Mouse (Mus musculus) macrophage (primary cell): ENCODE data around the gene Creb3l4. TPM values are rescaled to one million over a fixed set of nuclear protein-coding genes. Genes with fewer than 3 reads are reported as not detected.
A peak's percentile ranks its signal among the peaks of the same experiment; 100 is the strongest.
"Not testable (repeated sequence)": the region's sequence is repeated elsewhere in the genome, so short reads cannot be mapped to it uniquely, and the experiment has no call there.

ENCODE experiments used
- H3K27ac ChIP-seq: fragments of 350-480 bp; formaldehyde crosslinking; 2 replicates; pipeline ENCODE4 v1.9.0; 2021
- H3K36me3 ChIP-seq: fragments of 350-480 bp; formaldehyde crosslinking; 2 replicates; pipeline ENCODE4 v1.9.0; 2021; ENCODE audit errors: inconsistent target
- H3K4me3 ChIP-seq: fragments of 350-480 bp; formaldehyde crosslinking; 2 replicates; pipeline ENCODE4 v1.9.0; 2021; ENCODE audit errors: inconsistent target
- H3K79me2 ChIP-seq: fragments of 350-480 bp; formaldehyde crosslinking; 2 replicates; pipeline ENCODE4 v1.9.0; 2021; ENCODE audit errors: inconsistent target
- WGBS: methylation state at CpG from one replicate; pipeline ENCODE4 v1.1.7; 2026; ENCODE audit warnings: inconsistent platforms; ENCODE audit not compliant: missing documents; 5-methylcytosine and 5-hydroxymethylcytosine counted together
- polyA plus RNA-seq: library from polyadenylated mRNA; stranded (reverse); fragments of 250-400 nt; gene quantifications from 3 replicates; pipeline ENCODE4 v1.2.4, GENCODE M21; 2018; ENCODE audit warnings: inconsistent platforms
- total RNA-seq, 78 experiments: library from RNA; depleted of rRNA; stranded (reverse); fragments of 250-400 nt; gene quantifications; 1 replicate in 9 of 78; 2 replicates in 24 of 78; 3 replicates in 43 of 78; 4 replicates in 2 of 78; pipeline ENCODE4 v1.2.4; 2018; ENCODE audit warnings: inconsistent platforms in 56 of 78

Gene Creb3l4
- 1 to 10 TPM; 1.1 to 8.5 (median 2.2) TPM for total RNA-seq (2018; cell fraction: chromatin; rRNA removed)
- total RNA-seq (2018; cell fraction: cytosol; rRNA removed) = 1 to 10 TPM in 22 of 26 experiments, under 1 TPM in 4; 0.65 to 1.7 (median 1.3) TPM
- 1 to 10 TPM in 24 of 26 experiments, under 1 TPM in 2; 0.83 to 6.9 (median 2.1) TPM for total RNA-seq (2018; cell fraction: nucleus; rRNA removed)
- 0.79 to 1.2 TPM (median 1.2 TPM) in 3 replicates for polyA plus RNA-seq

GRCm38 (mm10) chr3:90242984-90243775 is at the start of gene Creb3l4:
TSS of gene Creb3l4 (minus strand) at chr3:90243512.
- Histone ChIP-seq H3K4me3 (no peak within 1 kb of the TSS), H3K79me2 (no peaks in the 10 kb centered on the region; the same call in 1 of the 2 replicates), H3K36me3 (no peaks in the 10 kb centered on the region), H3K27ac (no peak within 1 kb of the TSS)
- 80% methylated on average over 18 of the region's 19 CpGs for WGBS

- peak within 1 kb of the TSS; percentile 85 for H3K27ac ChIP-seq
- under 1% methylated on average over 39 of the region's 47 CpGs for WGBS
Observed at GRCm38 (mm10) chr3:90292345-90293275, 49.3 kb upstream of the Creb3l4 start, which contains the start of gene Gatad2b. TSS of gene Gatad2b (plus strand) at chr3:90293178.

GRCm38 (mm10) chr3:90291982-90292344 is 48.7 kb upstream of the Creb3l4 start:
- H3K4me3 ChIP-seq = peak overlapping the region; percentile 45
- WGBS = 23% methylated on average over 2 of the region's 2 CpGs
- H3K27ac ChIP-seq = peak overlapping the region; percentile 85
- H3K36me3 ChIP-seq = no peaks in the 10 kb centered on the region
- H3K79me2 ChIP-seq = peaks cover 35% of the 10 kb centered on the region

More at GRCm38 (mm10) chr3:90292345-90293275, 49.3 kb upstream of the Creb3l4 start, which contains the start of gene Gatad2b:
- Histone ChIP-seq H3K79me2 (peaks cover 42% of the 10 kb centered on the region), H3K36me3 (no peaks in the 10 kb centered on the region), H3K4me3 (peak within 1 kb of the TSS; percentile 81)

DNA sequence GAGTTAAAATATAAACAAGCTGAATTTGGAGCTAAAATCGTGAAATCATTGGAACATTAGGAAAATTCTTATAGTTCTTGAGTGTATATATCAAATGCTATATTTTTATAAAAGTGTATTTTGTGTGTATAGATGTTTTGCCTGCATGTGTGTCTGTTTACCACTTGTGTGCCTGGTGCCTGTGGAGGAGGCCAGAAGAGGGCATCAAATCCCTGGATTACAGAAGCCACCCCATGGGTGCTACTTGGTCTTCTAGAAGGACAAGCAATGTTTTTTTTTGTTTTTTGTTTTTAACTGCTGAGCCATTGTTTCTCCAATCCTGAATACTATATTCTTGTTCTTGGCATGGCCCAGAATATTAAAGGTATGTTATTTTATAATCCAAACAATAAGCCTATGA is 47.3 kb upstream of the Creb3l4 start:
- peaks cover 21% of the 10 kb centered on the region for H3K79me2 ChIP-seq
- no peak overlapping the region for H3K27ac ChIP-seq
- no peak overlapping the region for H3K4me3 ChIP-seq
- no peaks in the 10 kb centered on the region for H3K36me3 ChIP-seq
- 83% methylated on average over 1 of the region's 1 CpGs for WGBS

DNA sequence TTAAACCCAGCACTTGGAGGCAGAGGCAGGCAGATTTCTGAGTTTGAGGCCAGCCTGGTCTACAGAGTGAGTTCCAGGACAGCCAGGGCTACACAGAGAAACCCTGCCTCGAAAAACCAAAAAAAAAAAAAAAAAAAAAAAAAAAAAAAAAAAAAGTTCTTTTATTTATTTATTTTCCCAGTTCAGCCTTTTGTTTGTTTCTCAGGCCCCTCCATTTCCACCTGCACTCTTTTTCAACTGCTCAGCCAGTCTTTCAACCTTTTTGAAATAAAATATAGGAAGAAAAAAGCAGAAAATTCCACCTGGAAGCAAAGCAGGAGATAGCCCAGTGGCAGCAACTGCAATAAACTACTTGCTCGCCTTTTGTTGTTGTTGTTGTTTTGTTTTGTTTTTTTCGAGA is 46.1 kb upstream of the Creb3l4 start:
- H3K27ac ChIP-seq, H3K4me3 ChIP-seq, H3K36me3 ChIP-seq, H3K79me2 ChIP-seq: not testable (repeated sequence)
- 80% methylated on average over 1 of the region's 3 CpGs for WGBS

GRCm38 (mm10) chr3:90284150-90284549 is 40.8 kb upstream of the Creb3l4 start:
- H3K79me2 ChIP-seq = no peaks in the 10 kb centered on the region
- H3K27ac ChIP-seq = no peak overlapping the region
- H3K36me3 ChIP-seq = peaks cover 19% of the 10 kb centered on the region
- WGBS = 92% methylated on average over 2 of the region's 2 CpGs
- no peak overlapping the region for H3K4me3 ChIP-seq

- Histone ChIP-seq H3K4me3 (no peak overlapping the region), H3K27ac (no peak overlapping the region), H3K79me2 (no peaks in the 10 kb centered on the region), H3K36me3 (peaks cover 52% of the 10 kb centered on the region)
- WGBS = 94% methylated on average over 8 of the region's 9 CpGs
Observed at GRCm38 (mm10) chr3:90280708-90281107, 37.4 kb upstream of the Creb3l4 start.

GRCm38 (mm10) chr3:90279743-90280142 is 36.4 kb upstream of the Creb3l4 start:
- 94% methylated on average over 7 of the region's 7 CpGs for WGBS
- peaks cover 62% of the 10 kb centered on the region for H3K36me3 ChIP-seq
- H3K27ac ChIP-seq = no peak overlapping the region
- no peaks in the 10 kb centered on the region for H3K79me2 ChIP-seq
- no peak overlapping the region for H3K4me3 ChIP-seq

GRCm38 (mm10) chr3:90279216-90279615 is 35.9 kb upstream of the Creb3l4 start:
- Histone ChIP-seq H3K79me2 (no peaks in the 10 kb centered on the region), H3K27ac (no peak overlapping the region), H3K4me3 (no peak overlapping the region), H3K36me3 (peaks cover 67% of the 10 kb centered on the region)
- 97% methylated on average over 9 of the region's 9 CpGs for WGBS

DNA sequence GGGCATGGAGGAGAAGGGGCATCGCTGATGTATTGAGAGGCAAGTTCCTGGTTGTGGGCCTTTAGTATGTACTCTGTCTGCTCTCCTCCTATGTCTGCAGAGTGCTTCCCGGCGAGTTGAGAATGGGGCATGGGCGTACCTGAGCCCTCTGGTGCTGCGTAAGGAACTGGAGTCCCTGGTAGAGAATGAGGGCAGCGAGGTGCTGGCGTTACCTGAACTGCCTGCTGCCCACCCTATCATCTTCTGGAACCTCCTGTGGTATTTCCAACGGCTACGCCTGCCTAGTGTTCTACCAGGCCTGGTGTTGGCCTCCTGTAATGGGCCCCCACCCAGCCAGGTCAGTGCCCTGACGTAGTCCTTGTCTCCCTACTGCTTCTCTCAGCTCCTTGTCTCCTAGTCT is 34.9 kb upstream of the Creb3l4 start:
- Histone ChIP-seq H3K79me2 (no peaks in the 10 kb centered on the region; the same call in 1 of the 2 replicates), H3K4me3 (no peak overlapping the region), H3K27ac (no peak overlapping the region), H3K36me3 (peaks cover 77% of the 10 kb centered on the region)
- 100% methylated on average over 5 of the region's 10 CpGs for WGBS

GRCm38 (mm10) chr3:90277793-90278192 is 34.5 kb upstream of the Creb3l4 start:
- WGBS = 97% methylated on average over 9 of the region's 9 CpGs
- H3K36me3 ChIP-seq = peaks cover 81% of the 10 kb centered on the region
- no peaks in the 10 kb centered on the region; the same call in 1 of the 2 replicates for H3K79me2 ChIP-seq
- no peak overlapping the region for H3K4me3 ChIP-seq
- H3K27ac ChIP-seq = no peak overlapping the region

DNA sequence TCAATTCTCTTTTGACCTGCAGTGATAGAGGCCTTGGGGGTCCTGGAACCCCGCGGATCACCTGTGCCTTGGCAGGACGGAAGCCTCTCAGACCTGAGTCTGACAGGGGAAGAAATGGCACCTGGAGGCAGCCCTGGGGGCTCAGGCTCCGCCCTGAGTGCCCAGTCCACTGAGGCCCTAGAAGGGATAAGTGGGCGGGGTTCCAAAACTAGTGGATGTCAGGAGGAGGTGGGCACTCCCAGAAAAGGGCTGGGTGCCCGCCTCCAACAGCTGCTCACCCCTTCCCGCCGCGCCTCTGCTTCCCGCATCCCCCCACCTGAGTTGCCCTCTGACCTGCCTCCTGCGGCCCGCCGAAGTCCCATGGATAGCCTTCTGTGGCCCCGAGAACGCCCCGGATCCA is 33.5 kb upstream of the Creb3l4 start:
- Histone ChIP-seq H3K79me2 (peaks cover 5% of the 10 kb centered on the region; the same call in 1 of the 2 replicates), H3K36me3 (peaks cover 90% of the 10 kb centered on the region), H3K4me3 (no peak overlapping the region), H3K27ac (no peak overlapping the region)
- WGBS = 92% methylated on average over 16 of the region's 16 CpGs

DNA sequence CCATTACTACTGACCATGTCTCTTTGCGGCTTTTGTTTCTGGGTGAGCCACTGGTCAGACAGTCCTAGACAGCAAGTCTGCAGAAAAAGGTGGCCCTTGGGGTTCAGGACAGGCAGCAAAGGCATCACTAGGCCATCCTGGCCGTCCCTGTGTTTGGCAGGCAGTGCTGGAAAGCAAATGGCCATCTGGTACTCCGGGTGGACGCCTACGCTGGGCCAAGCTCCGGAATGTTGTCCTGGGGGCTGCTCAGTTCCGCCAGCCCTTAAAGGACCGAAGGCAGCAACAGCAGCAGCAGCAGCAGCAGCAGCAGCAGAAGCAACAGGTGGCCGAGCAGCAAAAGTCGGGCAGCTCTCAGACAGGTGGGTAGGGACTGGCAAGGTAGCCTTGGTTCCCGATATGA is 32.0 kb upstream of the Creb3l4 start:
- H3K36me3 ChIP-seq = peaks cover 99% of the 10 kb centered on the region
- no peak overlapping the region for H3K27ac ChIP-seq
- 94% methylated on average over 11 of the region's 11 CpGs for WGBS
- H3K79me2 ChIP-seq = peaks cover 11% of the 10 kb centered on the region; the same call in 1 of the 2 replicates
- H3K4me3 ChIP-seq = no peak overlapping the region

GRCm38 (mm10) chr3:90273855-90274254 is 30.5 kb upstream of the Creb3l4 start:
- H3K27ac ChIP-seq = no peak overlapping the region
- 92% methylated on average over 22 of the region's 22 CpGs for WGBS
- H3K36me3 ChIP-seq = peaks cover 97% of the 10 kb centered on the region
- H3K79me2 ChIP-seq = peaks cover 26% of the 10 kb centered on the region
- H3K4me3 ChIP-seq = no peak overlapping the region
